Mouse (Mus musculus): Measurements from ENCODE around the gene Psmd9.

Gene Psmd9

DNA sequence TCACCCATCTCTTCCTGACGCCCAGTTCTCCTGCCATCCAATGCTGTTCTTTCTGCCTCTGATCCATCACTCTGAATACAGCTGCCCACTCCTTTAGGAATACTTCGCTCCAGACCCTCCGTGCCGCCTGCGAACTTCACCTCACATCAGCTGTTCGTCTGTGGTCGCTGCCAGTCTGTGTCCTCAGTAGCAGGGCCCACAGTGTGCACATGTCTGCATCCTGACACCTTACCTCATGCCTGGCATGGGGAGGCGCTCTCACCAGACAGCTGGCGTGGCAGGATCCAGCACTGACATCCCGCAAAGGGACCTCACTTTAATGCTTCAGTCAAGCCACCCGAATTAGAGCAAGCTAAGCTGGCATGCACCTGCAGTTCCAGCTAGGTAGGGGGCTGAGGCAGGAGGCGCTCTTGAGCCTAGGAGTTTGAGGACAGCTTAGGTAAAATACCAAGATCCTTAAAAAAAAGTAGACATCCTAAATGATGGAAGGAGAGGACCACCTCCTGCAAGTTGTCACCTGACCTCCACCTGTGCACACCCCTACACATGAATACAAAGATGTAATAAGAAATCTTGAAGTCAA is 127.1 kb downstream of the Psmd9 start:
- DNase-seq (ENCODE audit: low read depth in 1 of 2, low spot score in 2 of 2): no peak

DNA sequence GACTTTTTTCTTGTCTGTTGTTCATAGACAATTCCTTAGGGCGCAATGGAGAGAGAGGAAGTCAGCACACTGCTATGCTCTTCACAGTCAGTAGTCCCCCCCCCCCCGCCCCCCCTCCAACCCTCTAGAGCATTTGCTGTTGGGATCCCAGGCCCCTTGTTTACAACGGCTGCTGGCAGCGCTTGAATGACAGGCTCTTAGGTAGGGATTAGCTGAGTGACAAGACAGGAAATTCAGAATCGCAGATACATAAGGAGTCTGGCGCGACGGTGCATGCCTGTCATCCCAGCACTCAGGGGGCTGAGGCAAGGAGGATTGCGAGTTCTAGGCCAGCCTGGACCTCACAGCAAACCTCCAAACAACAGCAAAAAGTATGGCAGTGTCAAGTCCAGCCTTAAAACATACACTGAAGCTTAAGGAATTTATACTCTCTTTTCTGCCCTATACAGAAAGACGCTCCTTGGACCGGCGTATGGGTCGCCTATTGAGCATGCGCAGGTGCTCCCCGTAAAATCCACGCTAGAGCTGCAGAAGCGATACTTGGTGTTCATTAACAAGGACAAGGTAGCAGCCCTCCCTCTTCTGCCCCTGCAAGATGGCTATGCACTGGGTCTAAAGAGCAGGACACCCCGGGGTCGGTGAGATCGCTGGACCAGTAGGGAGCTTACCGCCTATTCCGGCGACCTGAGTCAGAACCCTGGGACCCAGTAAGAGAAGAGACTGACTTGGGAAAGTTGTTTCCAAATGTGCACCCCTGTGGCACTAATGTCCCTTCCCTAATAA is 128.0 kb downstream of the Psmd9 start:
- no peak for DNase-seq (ENCODE audit: low read depth in 1 of 2, low spot score in 2 of 2)

DNA sequence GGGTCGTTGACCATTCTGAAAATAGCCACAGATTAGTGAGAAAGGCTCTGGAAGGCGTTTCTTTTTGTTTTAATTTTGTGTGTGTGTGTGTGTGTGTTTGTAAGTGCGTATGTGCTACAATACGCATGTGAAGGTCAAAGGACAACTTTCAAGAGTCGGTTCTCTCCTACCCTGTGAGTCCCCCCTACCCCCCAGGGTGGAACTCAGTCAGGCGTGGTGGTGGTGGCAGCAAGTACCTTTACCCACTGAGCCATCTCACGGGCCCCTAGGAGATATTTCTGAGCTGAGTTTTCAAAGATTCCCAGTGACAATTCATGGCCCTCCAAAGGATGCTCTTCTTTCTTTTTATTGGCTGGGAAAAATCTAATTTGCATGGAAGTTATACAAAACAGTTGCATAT is 128.6 kb downstream of the Psmd9 start:
- no peak for DNase-seq (ENCODE audit: low read depth in 1 of 2, low spot score in 2 of 2)

DNA sequence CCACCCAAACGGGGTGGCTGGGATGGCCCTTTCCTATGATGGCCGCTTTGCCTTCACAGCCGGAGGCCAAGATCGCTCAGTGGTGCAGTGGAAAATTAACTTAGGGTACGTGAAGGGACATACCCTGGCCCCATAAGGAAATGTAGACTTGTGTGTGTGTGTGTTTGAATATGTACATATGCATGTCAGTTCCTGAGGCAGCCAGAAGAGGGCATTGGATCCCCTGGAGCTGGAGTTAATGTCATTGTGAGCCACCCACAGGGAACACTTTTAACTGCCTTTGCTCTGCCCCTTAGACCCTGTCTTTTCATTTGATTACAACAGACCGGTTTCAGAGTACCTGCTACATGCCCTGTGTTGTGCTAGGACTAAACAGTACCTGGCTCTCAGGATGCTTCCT is 129.3 kb downstream of the Psmd9 start:
- DNase-seq (ENCODE audit: low read depth in 1 of 2, low spot score in 2 of 2): no peak
